Mouse (Mus musculus): ENCODE results near the gene Stk11ip. TPM values are rescaled to one million over a fixed set of nuclear protein-coding genes. Genes with fewer than 3 reads are reported as not detected.

Gene Stk11ip
- polyA plus RNA-seq, 1 experiment from 2014 or later, result 10.5 TPM

DNA sequence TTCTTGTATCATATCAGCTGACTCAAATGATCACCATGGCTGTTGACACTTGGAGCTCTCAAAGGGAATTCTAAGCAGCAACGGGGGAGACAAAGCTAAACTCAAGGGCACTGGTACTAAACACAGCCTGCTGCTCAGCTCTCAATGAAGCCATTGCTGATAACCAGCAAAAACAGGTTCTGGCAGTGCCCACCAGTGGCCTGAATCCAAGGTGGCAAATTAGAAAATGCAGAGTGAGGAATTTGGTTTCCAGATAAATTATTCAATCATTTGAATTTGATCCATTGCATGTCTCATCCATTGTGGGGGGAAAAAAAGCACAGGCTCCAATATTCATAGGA is 40.5 kb downstream of the Stk11ip start:
- H3K9ac ChIP-seq, result no peak overlapping the region
- no peak overlapping the region for H3K27ac ChIP-seq
- peaks cover 60% of the 10 kb centered on the region for H3K27me3 ChIP-seq (replicated peaks)
- no peak overlapping the region for H3K4me3 ChIP-seq
- no peak for ATAC-seq
- 55% methylated on average over 1 of the region's 1 CpGs for WGBS (ENCODE audit: insufficient replicate concordance)
- no peak overlapping the region for H3K4me2 ChIP-seq
- no peaks in the 10 kb centered on the region for H3K9me3 ChIP-seq (replicated peaks)
- peaks cover 4% of the 10 kb centered on the region; the same call in 1 of the 2 replicates for H3K4me1 ChIP-seq
- no peaks in the 10 kb centered on the region for H3K36me3 ChIP-seq

DNA sequence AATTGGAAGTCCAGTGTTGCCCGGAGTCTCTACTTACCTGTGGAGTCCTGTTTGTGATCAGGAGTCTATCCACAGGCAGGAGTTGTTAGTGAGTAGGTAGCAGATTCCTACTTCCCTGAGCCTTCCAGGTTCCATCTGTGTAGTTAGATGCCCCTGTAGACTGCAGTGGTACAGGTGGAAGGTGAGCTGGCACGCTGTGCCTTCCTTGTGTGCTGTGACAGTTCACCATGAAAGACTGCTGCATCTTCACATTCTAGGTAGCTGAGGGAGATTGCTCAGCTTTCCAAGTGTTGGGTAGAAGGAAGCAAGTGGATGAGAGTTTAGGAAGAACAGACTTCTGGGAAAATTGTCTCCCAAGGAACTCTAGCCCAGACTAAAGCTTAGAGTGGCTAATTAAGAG is 42.8 kb downstream of the Stk11ip start:
- no peak overlapping the region for H3K27ac ChIP-seq
- H3K9ac ChIP-seq, result no peak overlapping the region
- no peak overlapping the region for H3K4me3 ChIP-seq
- no peaks in the 10 kb centered on the region for H3K36me3 ChIP-seq
- peaks cover 45% of the 10 kb centered on the region for H3K27me3 ChIP-seq (replicated peaks)
- no peak overlapping the region for H3K4me2 ChIP-seq
- WGBS (ENCODE audit: insufficient replicate concordance), result 56% methylated on average over 2 of the region's 2 CpGs
- ATAC-seq, result no peak
- H3K4me1 ChIP-seq, result peaks cover 3% of the 10 kb centered on the region; the same call in 1 of the 2 replicates
- no peaks in the 10 kb centered on the region for H3K9me3 ChIP-seq (replicated peaks)

DNA sequence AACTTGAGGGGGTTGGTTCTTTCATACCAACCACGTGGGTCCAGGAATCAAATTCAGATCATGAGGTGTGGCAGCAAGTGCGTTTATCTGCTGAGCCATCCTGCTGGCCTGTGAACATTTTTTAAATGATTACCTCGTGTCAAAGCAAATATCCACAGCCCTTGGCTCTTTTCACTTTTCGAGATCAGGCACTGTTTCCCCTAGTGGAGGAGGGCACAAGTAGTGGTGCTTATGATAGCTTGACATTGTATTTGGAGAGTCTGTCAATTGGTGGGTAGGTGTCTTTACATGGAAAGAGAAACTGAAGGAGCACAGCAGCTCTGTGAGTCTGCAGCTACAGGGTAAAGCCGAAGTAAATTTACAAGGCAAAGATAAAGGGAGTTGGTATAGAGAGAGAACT is 43.6 kb downstream of the Stk11ip start:
- ATAC-seq, result no peak
- H3K9ac ChIP-seq, result no peak overlapping the region
- 47% methylated on average over 5 of the region's 5 CpGs for WGBS (ENCODE audit: insufficient replicate concordance)
- no peak overlapping the region for H3K4me2 ChIP-seq
- peaks cover 39% of the 10 kb centered on the region for H3K27me3 ChIP-seq (replicated peaks)
- H3K27ac ChIP-seq, result no peak overlapping the region
- no peaks in the 10 kb centered on the region for H3K4me1 ChIP-seq
- no peaks in the 10 kb centered on the region for H3K9me3 ChIP-seq (replicated peaks)
- H3K4me3 ChIP-seq, result no peak overlapping the region
- no peaks in the 10 kb centered on the region for H3K36me3 ChIP-seq

DNA sequence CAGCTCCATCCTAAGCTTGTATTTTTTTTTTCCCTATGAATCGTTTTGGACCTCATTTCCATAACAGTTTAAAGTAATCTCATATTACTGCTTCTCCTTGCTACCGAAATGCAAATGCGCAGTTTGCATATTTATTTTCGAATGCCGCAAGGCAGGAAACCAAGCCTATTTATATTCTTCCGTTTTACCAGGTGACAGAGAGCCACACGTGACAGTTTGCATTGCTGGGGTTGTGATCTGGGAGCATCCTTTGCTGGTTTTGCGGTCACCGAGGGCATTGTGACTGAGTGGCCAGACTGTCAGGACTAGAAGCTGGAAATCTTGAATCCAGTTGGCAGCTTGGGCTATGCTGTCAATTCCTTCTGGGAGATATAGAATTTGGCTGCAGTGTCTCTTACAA is 44.3 kb downstream of the Stk11ip start:
- 41% methylated on average over 9 of the region's 9 CpGs for WGBS (ENCODE audit: insufficient replicate concordance)
- Histone ChIP-seq H3K9me3 (replicated peaks) (no peaks in the 10 kb centered on the region), H3K4me3 (no peak overlapping the region), H3K4me1 (no peaks in the 10 kb centered on the region), H3K36me3 (no peaks in the 10 kb centered on the region), H3K27me3 (replicated peaks) (peaks cover 36% of the 10 kb centered on the region), H3K27ac (no peak overlapping the region), H3K4me2 (no peak overlapping the region), H3K9ac (no peak overlapping the region)
- ATAC-seq, result no peak

DNA sequence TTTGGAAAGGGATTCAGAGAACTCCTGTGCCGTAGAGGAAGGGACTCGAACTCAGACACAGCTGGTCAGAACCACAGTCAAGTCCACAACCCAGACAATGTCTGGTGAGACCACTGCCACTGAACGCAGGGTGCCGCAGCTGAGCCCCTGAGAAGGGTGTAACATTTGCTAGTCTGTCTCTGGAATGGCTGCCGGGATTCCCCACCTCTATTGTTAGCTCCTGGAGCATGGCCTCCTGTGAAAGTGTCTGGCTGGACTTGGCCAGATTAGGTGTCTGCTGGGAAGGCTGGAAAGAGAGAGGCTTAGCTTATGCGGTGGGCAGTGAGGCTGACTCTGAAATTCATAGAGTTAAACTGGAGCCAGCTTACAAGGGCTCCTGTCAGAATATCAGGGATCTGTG is 49.1 kb downstream of the Stk11ip start:
- Histone ChIP-seq H3K27ac (no peak overlapping the region), H3K9ac (no peak overlapping the region), H3K4me1 (no peaks in the 10 kb centered on the region), H3K4me3 (no peak overlapping the region), H3K4me2 (no peak overlapping the region), H3K9me3 (replicated peaks) (no peaks in the 10 kb centered on the region), H3K36me3 (no peaks in the 10 kb centered on the region), H3K27me3 (replicated peaks) (peaks cover 23% of the 10 kb centered on the region)
- no peak for ATAC-seq
- WGBS (ENCODE audit: insufficient replicate concordance), result 62% methylated on average over 6 of the region's 6 CpGs

DNA sequence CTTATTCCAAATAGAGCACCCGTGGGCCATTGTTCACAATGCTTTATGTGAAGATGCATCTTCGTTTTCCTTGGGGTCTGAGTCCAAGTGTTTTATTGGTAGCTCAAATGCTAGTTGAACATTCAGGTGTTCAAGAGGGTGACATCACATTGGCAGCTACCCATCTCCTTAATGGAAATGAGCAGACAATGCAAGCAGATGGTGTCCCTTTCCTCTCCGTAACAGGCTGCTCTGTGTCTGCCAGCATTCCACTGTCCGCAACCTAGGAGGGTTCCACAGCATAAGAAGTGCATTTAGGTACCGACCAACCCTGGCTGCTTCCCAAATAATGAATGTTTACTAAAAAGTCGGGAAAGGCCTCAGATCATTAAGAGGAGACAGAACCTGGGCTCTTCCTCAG is 51.4 kb downstream of the Stk11ip start:
- WGBS (ENCODE audit: insufficient replicate concordance), result 59% methylated on average over 6 of the region's 6 CpGs
- Histone ChIP-seq H3K4me2 (no peak overlapping the region), H3K9me3 (replicated peaks) (no peaks in the 10 kb centered on the region), H3K36me3 (no peaks in the 10 kb centered on the region), H3K27me3 (replicated peaks) (peaks cover 18% of the 10 kb centered on the region), H3K9ac (no peak overlapping the region), H3K4me1 (no peaks in the 10 kb centered on the region), H3K4me3 (no peak overlapping the region), H3K27ac (no peak overlapping the region)
- ATAC-seq, result no peak

DNA sequence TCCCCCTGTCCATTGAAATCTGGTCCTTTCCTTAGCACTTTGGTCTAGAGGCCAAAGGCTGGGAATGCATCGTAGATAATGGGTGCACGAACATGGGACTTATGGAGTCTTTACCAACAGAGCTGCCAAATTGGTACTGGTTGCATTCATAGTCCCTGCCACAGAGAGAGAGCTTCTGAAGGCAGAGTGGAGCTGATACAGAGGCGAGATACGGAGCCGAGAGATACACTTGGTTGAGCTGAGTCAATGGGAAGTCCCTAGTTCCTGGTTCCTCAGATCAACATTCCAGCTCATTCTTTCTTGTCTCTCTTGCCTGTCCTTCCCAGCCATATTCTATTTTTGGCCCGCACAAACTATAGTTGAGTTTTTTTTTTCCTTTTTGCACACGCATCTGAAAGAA is 52.4 kb downstream of the Stk11ip start:
- ATAC-seq, result no peak
- Histone ChIP-seq H3K27me3 (replicated peaks) (peaks cover 18% of the 10 kb centered on the region), H3K9ac (no peak overlapping the region), H3K4me3 (no peak overlapping the region), H3K36me3 (no peaks in the 10 kb centered on the region), H3K4me2 (no peak overlapping the region), H3K4me1 (no peaks in the 10 kb centered on the region), H3K9me3 (replicated peaks) (no peaks in the 10 kb centered on the region), H3K27ac (no peak overlapping the region)
- WGBS (ENCODE audit: insufficient replicate concordance), result 73% methylated on average over 7 of the region's 7 CpGs

DNA sequence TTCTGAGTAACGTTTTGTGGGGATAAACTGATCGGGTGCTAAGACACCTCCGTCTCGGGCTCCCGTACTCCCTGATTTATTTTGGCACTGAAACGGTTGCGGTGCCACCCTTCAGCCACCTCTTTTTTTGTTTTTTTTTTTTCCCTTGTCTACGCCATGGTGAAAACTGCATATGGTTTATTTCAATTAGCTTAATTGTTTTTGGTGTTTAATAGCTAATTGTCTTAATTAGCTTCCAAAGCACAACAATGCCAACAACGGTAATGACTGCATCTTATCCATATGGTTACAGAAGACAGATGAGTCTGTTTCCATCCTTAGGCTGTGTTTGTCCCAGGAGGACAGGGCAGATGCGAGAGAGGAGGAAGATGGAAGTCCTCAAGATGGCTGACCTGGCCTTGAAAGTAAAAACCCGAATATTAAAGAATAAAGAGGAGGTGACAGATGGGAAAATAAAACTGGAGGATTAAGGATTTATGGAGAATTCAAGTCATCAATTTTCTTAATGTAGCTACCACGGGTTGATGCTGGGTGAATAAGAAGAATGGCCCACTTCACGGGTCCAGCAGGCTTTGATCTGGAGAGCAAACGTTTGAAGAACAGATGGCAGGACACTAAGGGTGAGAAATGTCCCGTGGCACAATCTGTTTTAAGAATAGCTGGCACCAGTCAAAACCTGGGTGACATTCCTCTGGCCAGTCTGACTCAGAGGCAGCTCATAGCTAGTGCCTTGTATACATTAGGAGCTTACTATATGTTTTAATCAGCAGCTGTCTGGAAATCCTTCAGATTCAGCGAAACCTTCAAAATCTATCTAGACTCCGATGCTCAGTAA is 53.4 kb downstream of the Stk11ip start:
- Histone ChIP-seq H3K4me3 (no peak overlapping the region), H3K4me1 (no peaks in the 10 kb centered on the region), H3K36me3 (no peaks in the 10 kb centered on the region), H3K4me2 (no peak overlapping the region), H3K27me3 (replicated peaks) (peaks cover 18% of the 10 kb centered on the region), H3K9ac (no peak overlapping the region), H3K27ac (no peak overlapping the region), H3K9me3 (replicated peaks) (no peaks in the 10 kb centered on the region)
- 69% methylated on average over 17 of the region's 17 CpGs for WGBS (ENCODE audit: insufficient replicate concordance)
- no peak for ATAC-seq

DNA sequence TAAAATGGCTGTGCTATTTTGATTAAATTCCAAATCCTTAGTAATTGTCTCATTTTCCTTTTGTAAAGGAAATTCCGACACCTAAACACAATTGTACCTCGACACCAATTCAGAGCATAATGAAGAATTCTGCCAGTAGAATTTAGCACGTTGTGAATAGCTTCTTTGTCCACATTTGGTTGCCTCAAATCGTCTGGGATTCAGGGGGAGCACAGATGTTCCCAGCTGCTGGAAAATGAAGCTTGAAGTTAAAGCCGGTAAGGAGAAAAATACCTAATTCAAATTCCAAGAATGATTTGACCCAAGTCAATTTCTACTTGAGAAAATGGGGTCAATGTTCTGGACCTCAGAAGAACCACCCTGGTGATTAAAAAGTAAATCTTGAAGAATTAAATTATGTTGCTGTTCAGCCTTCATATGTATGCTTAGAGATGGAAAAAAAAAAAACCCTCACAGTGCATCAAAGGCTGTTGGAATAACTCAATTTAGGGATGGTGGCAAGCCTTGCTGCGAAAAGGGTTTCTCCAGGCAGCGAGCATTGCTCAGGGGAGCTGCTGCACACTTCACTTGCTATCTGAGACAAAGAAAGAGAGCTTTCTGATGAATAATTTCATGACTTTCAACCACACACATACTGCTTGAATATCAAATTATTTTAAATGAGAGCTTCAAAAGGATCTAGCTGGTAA is 60.8 kb downstream of the Stk11ip start:
- no peaks in the 10 kb centered on the region for H3K36me3 ChIP-seq
- no peak for ATAC-seq
- no peak overlapping the region for H3K4me2 ChIP-seq
- no peaks in the 10 kb centered on the region; the same call in 1 of the 2 replicates for H3K27me3 ChIP-seq (replicated peaks)
- H3K4me3 ChIP-seq, result no peak overlapping the region
- 51% methylated on average over 7 of the region's 7 CpGs for WGBS (ENCODE audit: insufficient replicate concordance)
- no peak overlapping the region for H3K9ac ChIP-seq
- H3K27ac ChIP-seq, result no peak overlapping the region
- no peaks in the 10 kb centered on the region for H3K9me3 ChIP-seq (replicated peaks)
- H3K4me1 ChIP-seq, result no peaks in the 10 kb centered on the region

DNA sequence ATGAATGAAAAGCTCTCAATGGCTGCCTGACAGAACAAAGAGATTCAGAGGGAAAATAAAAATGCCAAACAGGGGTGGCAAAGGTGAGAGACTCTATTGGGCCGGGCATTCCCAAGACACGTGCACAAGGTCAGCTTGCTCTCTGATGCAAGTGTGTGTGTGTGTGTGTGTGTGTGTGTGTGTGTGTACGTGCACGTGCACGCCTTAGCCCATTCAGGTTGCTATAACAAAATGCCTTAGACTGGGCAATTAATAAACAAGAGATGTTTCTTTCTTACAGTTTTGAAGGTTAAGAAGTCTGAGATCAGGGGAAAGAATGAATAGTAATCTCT is 61.3 kb downstream of the Stk11ip start:
- Histone ChIP-seq H3K4me2 (no peak overlapping the region), H3K4me3 (no peak overlapping the region), H3K9ac (no peak overlapping the region), H3K27ac (no peak overlapping the region), H3K27me3 (replicated peaks) (no peaks in the 10 kb centered on the region; the same call in 1 of the 2 replicates), H3K36me3 (no peaks in the 10 kb centered on the region), H3K4me1 (no peaks in the 10 kb centered on the region), H3K9me3 (replicated peaks) (no peaks in the 10 kb centered on the region)
- 79% methylated on average over 5 of the region's 5 CpGs for WGBS (ENCODE audit: insufficient replicate concordance)
- ATAC-seq, result no peak

DNA sequence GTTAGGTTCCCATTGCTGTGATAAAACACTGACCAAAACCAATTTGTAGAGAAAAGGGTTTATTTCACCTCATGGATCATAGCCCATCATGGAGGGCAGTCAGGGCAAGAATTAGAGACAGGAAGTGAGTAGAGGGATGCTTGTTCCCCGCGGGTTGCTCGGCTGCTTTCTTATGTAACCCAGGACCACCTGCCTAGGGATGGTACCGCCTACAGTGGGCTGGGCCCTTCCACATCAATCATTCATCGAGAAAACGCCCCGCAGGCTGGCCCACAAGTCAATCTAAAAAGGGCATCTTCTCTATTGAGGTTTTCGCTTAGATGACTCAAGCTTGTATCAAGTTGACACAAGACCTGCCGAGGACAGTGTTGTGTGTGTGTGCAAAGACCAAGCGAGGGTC is 61.7 kb downstream of the Stk11ip start:
- H3K9ac ChIP-seq, result no peak overlapping the region
- 57% methylated on average over 10 of the region's 10 CpGs for WGBS (ENCODE audit: insufficient replicate concordance)

DNA sequence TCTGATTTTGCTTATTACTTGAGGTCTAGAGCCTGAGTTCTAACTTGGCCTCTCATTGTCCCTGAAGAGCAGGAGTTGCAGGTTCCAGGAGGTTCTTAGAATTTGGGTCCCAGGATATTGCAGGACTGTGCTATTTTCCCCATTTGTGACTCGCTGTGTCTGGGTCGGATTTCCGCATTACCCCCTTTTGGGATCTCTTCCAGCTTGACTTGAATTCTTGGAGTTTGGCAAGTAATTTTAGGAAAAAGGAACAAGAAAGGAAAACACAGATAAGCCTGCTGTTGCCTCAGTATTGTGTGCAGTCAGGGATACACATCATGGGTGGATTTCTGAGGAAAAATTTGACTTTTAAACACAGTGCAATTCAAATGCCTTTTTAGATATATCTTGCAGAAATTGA is 65.5 kb downstream of the Stk11ip start:
- Histone ChIP-seq H3K4me2 (no peak overlapping the region), H3K36me3 (no peaks in the 10 kb centered on the region), H3K4me1 (no peaks in the 10 kb centered on the region), H3K27me3 (replicated peaks) (peaks cover 8% of the 10 kb centered on the region; the same call in 1 of the 2 replicates), H3K27ac (no peak overlapping the region), H3K4me3 (no peak overlapping the region), H3K9me3 (replicated peaks) (no peaks in the 10 kb centered on the region), H3K9ac (no peak overlapping the region)
- WGBS (ENCODE audit: insufficient replicate concordance), result 79% methylated on average over 3 of the region's 3 CpGs
- no peak for ATAC-seq

More for the DNA sequence above, 61.7 kb downstream of the Stk11ip start:
- no peak for ATAC-seq
- Histone ChIP-seq H3K4me3 (no peak overlapping the region), H3K4me2 (no peak overlapping the region), H3K9me3 (replicated peaks) (no peaks in the 10 kb centered on the region), H3K36me3 (no peaks in the 10 kb centered on the region), H3K27me3 (replicated peaks) (no peaks in the 10 kb centered on the region; the same call in 1 of the 2 replicates), H3K27ac (no peak overlapping the region), H3K4me1 (no peaks in the 10 kb centered on the region)

Data from liver, embryonic 12.5 days (tissue).